Mouse (Mus musculus): ENCODE measurements around the gene Hist1h3g.
A peak's percentile ranks its signal among the peaks of the same experiment; 100 is the strongest.
"Not testable (repeated sequence)": the region's sequence is repeated elsewhere in the genome, so short reads cannot be mapped to it uniquely, and the experiment has no call there.

Hist1h3g gene

DNA sequence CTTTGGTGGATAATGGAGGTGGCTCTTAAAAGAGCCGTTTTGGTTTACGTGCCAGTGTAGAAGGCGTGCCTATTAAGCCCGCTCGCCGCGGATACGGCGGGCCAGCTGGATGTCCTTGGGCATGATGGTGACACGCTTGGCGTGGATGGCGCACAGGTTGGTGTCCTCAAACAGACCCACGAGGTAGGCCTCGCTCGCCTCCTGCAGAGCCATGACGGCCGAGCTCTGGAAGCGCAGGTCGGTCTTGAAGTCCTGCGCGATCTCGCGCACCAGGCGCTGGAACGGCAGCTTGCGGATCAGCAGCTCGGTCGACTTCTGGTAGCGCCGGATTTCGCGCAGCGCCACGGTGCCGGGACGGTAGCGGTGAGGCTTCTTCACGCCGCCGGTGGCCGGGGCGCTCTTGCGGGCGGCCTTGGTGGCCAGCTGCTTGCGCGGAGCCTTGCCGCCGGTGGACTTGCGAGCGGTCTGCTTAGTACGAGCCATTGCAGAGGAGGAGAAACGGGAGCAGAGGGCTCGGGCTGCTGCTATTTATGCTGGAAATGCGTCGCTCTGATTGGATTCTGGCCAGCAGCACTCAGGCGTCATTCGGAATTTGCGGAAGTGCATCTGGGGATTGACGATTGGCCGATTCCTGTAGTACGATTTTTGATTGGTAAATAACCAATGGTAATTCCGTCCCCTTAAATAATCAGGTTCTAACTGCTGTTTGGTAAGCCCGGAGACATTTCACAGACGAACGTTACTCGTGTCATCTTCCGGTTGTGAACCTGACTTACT, 26.8 kb downstream of the Hist1h3g start, which contains the start of gene Hist1h3e:
TSS of gene Hist1h3e (minus strand) at position 487 of the 777 bp plus-strand sequence.
- TF ChIP-seq GATA4 (IDR thresholded peaks at IDR 0.05; ENCODE audit: insufficient replicate concordance, low read length) = not testable (repeated sequence)

DNA sequence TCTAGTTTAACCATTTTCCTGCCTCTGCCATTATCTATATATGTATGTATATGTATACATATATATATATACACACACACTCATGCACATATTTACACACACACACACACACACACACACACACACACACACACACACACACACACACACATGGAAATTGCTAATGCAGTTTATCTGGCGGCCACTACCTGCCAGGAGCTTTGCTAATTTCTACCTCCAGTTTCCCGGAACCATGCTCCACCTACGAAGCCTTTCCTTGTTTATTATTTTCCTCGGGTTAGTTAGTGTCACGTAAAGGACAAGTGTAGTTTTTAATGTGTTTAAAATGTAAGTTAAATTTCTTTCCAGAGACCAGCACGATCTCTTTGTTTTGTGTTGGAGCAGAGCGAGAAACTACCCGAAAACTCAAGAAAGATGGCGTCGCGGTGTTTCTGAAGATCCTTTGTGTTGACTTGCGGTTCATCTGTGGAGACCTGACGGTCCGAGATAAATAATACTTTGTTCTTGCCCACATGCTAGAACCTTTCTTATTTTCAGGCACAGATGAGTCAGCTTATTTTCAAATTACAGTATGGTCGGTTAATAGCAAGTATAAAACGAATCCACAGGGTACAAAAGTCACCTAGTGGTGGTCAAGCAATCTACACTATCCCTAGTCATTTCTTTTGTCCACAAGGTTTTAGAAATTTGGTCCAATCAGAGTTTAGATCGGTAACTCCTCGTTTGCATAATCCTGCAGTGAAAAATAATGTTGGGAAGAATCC, 27.7 kb downstream of the Hist1h3g start:
- no peak for TF ChIP-seq GATA4 (IDR thresholded peaks at IDR 0.05; ENCODE audit: insufficient replicate concordance, low read length)

DNA sequence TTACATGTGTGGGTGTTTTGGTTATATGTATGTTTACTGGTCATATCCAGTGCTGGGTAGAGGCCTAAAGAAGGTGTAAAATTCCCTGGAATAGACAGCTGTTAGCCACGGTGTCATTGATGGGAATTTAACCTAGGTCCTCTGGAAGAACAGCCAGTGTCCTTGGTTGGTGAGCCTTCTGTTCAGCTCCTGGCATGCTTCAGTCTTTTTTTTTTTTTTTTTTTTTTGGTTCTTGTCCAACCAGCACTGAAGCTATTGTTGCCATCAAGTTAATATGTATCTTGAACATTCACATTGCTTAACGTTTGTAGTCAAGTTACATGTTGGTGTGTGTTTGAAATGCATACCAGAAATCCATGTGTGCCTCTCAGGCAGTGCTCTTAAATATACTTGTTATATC, 29.3 kb downstream of the Hist1h3g start:
- no peak for TF ChIP-seq GATA4 (IDR thresholded peaks at IDR 0.05; ENCODE audit: insufficient replicate concordance, low read length)

DNA sequence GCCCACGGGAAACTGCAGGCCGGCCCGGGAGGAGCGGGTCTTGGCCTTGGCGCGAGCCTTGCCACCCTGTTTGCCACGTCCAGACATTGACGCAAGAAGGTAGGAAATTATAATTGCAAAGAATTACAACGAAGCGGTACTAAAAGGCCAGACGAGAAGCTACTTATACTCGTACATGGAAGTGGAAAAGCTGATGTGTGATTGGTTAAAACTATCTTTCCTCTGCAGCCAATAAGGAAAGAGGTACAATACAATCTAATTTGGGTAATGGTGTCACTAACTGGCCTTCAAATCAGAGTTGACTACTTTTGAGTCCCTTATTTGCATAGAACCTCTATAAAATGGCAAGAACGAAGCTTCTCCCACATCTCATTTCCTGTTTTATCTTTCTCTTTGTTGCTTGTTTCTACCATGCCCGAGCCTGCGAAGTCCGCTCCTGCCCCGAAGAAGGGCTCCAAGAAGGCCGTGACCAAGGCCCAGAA, 35.8 kb downstream of the Hist1h3g start, which contains the start of the genes Hist1h2ae and Hist1h2bg:
TSS of gene Hist1h2ae (minus strand) at position 199 of the 482 bp plus-strand sequence.
TSS of gene Hist1h2bg (plus strand) at position 375 of the 482 bp plus-strand sequence.
- peak; percentile 27; the same call in 1 of the 2 replicates for TF ChIP-seq GATA4 (IDR thresholded peaks at IDR 0.05; ENCODE audit: insufficient replicate concordance, low read length)

DNA sequence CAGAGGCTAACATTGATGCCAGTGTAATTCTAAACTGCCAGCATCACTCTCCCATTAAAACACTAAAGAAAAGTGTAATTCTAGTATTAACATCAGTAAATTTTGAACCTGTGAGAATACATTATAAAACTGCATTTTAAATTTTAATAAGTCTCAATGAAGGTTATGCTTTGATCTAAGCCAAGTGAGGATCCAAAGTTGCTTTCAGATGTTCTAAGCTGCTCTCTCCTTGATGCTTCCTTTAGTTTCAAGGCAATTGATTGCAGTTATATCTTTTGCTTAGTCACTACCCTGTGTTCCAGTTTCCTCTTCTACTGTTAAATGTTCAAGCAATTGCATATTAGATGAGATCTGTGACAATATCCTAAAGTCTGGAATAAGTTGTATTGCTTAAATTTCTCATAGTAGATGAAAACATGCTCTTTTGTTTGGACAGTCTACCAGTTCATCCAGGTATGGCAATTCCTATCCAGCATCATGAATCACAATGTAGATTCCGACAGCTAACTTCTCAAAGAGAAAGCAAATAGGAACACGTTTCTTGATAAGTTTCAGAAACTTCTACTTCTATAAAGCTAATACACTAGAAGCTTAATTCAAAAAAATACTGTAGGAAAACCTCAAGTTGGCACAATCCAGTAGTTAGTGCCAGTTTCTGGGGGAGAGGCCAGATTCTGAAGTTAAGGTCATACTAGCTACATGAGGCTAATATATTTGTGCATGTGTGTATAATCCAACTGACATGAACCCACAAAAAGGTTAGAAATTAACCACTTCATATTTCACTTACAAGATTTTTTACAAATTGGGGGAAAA, 37.2 kb downstream of the Hist1h3g start:
- no peak for TF ChIP-seq GATA4 (IDR thresholded peaks at IDR 0.05; ENCODE audit: insufficient replicate concordance, low read length)

DNA sequence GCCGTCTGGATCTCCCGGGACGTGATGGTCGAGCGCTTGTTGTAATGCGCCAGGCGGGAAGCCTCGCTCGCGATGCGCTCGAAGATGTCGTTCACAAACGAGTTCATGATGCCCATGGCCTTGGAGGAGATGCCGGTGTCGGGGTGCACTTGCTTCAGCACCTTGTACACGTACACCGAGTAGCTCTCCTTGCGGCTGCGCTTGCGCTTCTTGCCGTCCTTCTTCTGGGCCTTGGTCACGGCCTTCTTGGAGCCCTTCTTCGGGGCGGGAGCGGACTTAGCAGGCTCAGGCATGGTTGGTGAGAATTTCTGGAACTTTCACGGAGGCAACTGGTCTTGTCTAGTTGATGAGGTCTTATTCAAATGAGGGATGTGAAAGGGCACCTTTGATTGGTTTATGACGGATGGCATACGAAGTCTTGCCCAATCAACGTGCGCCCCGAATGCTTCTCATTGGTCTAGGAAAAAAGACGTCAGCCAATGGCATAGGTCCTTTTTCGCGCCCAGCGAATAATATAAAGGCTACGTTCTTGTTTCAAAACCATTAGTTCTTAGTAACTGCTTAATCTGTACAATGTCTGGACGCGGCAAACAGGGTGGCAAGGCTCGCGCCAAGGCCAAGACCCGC, 38.8 kb downstream of the Hist1h3g start, which contains the start of the genes Hist1h2bf and Hist1h2ad:
TSS of gene Hist1h2bf (minus strand) at position 299 of the 627 bp plus-strand sequence.
TSS of gene Hist1h2ad (plus strand) at position 484 of the 627 bp plus-strand sequence.
- not testable (repeated sequence) for TF ChIP-seq GATA4 (IDR thresholded peaks at IDR 0.05; ENCODE audit: insufficient replicate concordance, low read length)

DNA sequence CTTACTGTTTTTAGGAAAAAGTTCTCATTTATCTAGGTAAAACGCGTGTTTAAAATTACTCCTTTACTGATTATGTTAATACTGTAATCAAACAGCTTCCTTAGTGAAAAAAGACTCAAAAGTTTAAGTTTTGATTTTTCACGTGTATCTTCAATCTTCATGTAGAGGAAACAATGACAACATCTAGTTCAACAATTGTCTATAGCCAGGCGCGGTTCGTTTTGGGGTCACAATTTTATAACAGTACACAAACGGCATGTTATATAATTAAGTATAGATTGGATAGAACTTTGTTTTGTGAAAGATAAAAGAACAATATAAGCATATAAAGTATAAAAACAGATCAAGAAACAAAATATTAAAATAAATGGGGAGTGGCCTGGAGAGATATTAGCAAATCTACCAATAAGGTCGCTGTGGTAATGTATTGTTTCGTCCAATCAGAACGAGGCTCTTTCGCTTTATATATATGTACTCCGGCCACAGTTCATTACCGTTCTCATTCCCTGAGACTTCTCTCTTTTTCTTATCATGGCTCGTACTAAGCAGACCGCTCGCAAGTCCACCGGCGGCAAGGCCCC, 40.1 kb downstream of the Hist1h3g start, which contains the start of gene Hist1h3d:
TSS of gene Hist1h3d (plus strand) at position 493 of the 581 bp plus-strand sequence.
- TF ChIP-seq GATA4 (IDR thresholded peaks at IDR 0.05; ENCODE audit: insufficient replicate concordance, low read length) = no peak

DNA sequence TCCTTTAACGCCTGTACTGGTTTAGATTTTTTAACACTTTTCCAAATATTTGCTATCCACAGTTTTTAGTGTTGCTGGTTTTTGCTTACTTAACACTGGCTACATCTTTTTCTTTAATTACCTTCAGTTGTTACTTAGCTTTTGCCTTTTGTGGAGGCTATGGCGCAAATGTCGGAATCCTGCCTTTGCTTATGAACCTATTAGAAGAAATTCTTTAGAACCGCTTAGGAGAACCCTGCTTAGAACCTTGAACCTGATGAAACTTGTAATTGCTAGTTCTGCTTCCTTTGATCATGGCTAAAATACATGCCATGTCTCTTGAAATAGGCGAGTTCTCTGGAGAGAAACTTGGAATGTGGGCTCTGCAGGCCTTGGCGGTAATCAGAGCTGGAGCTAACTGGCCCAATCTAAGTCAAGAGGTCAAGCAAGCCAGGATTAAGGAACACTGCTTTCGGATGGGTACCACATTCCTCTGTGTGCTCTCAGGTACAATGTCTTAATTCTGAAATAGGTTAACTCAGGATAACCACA, 41.2 kb downstream of the Hist1h3g start:
- no peak for TF ChIP-seq GATA4 (IDR thresholded peaks at IDR 0.05; ENCODE audit: insufficient replicate concordance, low read length)

DNA sequence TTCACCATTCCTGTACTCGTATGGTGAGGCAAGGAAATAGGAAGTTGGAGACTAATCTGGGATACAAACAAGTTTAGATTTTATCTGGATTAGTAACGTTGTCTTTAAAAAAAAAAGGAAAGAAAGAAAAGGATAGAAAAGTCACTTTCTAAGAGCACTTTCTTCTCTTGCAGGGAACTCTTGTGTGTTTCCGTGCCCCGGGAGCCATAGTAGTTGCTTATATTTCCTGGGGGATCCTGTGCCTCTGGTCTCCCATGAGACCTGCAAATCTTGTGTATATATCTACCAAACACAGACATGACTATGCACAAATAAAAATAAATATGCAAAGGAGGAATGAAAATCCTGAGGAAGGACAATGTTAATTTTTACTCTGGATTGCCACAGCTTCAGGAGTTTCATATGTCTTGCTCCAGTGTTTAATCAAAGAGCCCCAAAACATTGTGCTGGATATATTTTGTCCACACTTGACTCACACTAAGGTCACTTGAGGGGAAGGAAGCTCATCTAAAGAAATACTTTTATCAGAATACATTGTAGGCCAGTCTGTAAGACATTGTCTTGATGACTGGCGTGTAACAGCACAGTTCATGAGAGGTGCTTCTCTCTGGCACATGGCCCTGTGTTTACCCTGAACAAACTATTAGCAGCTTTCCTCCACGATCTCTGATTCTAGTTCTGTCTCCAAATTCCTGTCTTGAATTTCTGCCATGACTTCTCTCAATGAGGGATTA, 41.9 kb downstream of the Hist1h3g start:
- TF ChIP-seq GATA4 (IDR thresholded peaks at IDR 0.05; ENCODE audit: insufficient replicate concordance, low read length) = no peak

DNA sequence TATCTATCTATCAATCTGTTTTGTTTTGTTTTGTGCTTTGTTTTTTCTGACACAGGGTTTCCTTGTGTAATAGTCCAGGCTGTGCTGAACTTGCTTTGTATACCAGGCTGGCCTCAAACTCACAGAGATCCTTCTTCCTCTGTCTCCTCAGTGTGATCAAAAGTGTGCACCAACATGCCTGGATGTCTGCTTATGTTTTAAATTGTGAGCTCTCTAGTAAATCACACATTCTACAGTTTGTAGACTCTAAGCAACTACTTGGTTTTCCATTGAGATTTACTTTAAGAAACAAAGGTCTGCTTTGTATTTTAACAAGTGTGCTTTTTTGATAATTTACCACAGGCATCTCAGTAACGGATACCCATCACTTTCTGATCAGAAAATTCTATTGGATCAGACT, 42.6 kb downstream of the Hist1h3g start:
- TF ChIP-seq GATA4 (IDR thresholded peaks at IDR 0.05; ENCODE audit: insufficient replicate concordance, low read length) = no peak

DNA sequence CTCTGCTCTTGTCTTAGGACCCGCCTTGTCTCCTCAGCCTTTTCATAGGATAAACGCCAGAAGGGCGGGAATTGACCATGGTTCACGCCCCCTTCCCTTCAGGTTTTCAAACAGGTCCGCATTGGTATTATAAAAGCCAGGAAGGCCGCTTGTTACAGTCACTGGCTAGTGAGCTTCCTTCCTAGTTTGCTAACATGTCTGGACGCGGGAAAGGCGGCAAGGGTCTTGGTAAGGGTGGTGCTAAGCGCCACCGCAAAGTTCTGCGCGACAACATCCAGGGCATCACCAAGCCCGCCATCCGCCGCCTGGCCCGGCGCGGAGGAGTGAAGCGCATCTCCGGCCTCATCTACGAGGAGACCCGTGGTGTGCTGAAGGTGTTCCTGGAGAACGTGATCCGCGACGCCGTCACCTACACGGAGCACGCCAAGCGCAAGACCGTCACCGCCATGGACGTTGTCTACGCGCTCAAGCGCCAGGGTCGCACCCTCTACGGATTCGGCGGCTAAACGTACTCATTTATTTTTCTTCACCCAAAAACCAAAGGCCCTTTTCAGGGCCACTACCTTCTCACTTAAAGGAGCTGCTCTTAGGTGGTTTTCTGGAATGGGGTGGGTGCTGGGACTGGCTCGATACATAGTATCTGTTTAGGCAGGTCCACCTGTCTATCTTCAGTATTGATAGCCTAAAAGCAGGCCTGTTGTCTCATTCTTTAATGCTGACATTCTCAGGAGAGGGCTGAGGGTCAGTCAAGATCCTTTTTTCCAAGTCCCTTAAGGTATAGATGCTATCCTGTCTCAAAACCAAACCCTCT, 46.4 kb downstream of the Hist1h3g start, which contains the start of gene Hist1h4d:
TSS of gene Hist1h4d (plus strand) at position 191 of the 811 bp plus-strand sequence.
- TF ChIP-seq GATA4 (IDR thresholded peaks at IDR 0.05; ENCODE audit: insufficient replicate concordance, low read length) = no peak

Measured in liver, adult (tissue).